Mouse (Mus musculus) brain, embryonic 14.5 days (tissue): Measurements from ENCODE around the gene Oas2.

Experiments
- CTCF ChIP-seq: fragments of 200-500 bp; IDR thresholded peaks from 2 replicates; pipeline ENCODE4 v1.5.1; 2012; ENCODE audit warnings: inconsistent platforms, mild to moderate bottlenecking, moderate library complexity, borderline replicate concordance; ENCODE audit not compliant: insufficient read depth, insufficient read length; ENCODE audit errors: extremely low read depth
- POLR2A ChIP-seq: fragments of 200-500 bp; IDR thresholded peaks from 2 replicates; pipeline ENCODE4 v1.6.1; 2012; ENCODE audit warnings: mild to moderate bottlenecking, inconsistent platforms, borderline replicate concordance; ENCODE audit not compliant: poor library complexity, insufficient read depth, insufficient read length, severe bottlenecking; ENCODE audit errors: extremely low read depth

- TF ChIP-seq POLR2A (no peak), CTCF (no peak)
Observed at GRCm38 (mm10) chr5:120693931-120694694, 55.5 kb downstream of the Oas2 start.
